16 mouse cellular contexts compared by ENCODE assay signal in genomic region chr10:3514634-3515033, GRCm38 (mm10). TPM values are rescaled to one million over a fixed set of nuclear protein-coding genes. Genes with fewer than 3 reads are reported as not detected.
DNase-seq lines count a peak whose midpoint lies in the region; ATAC-seq and TF ChIP-seq lines count a peak whose summit lies in the region.
"Had no signal": no experiment of that assay in that cellular context is flagged by ENCODE, and none has a peak within 500 bp of the region (broad histone marks: within the 10 kb centered on the region; RNA-seq: fewer than 3 reads in every experiment).

No protein-coding gene starts in this region.

- peak; percentile 58 for ATAC-seq in frontal cortex, adult (ENCODE audit: low TSS enrichment)
- ATAC-seq: CD4-positive, CD25-positive, alpha-beta regulatory T cell, adult 4 months; hindbrain, postnatal 0 days; Patski had no signal

- no peak overlapping the region for H3K4me3 ChIP-seq in kidney, adult 2 months (ENCODE audit: insufficient read depth, low read depth, low read length)
- H3K4me3 ChIP-seq: embryonic facial prominence, embryonic 15.5 days; liver, embryonic 13.5 days; megakaryocyte, embryonic 14.5 days had no signal

- no peaks in the 10 kb centered on the region for H3K27me3 ChIP-seq in kidney, adult 2 months (replicated peaks; ENCODE audit: control insufficient read depth, insufficient read depth, low read length)
- H3K27me3 ChIP-seq: embryonic facial prominence, embryonic 15.5 days; liver, embryonic 13.5 days; megakaryocyte, embryonic 14.5 days; Patski had no signal

- DNase-seq in frontal cortex, postnatal 36 days (ENCODE audit: low spot score in 2 of 2): no peak
- DNase-seq in retina, postnatal 1 day: peak; percentile 39
- no peak for DNase-seq in retina, embryonic 14.5 days (ENCODE audit: low spot score)
- DNase-seq in layer of hippocampus, postnatal 14 days (ENCODE audit: low spot score in 2 of 2): peak; percentile 32 to 60
- DNase-seq in thymus, postnatal 4 days: peak; percentile 40
- DNase-seq in kidney, adult 2 months: no peak
- DNase-seq: adrenal gland, adult 2 months; heart, adult 18-20 months; liver, embryonic 13.5 days had no signal

- H3K27ac ChIP-seq in kidney, adult 2 months (ENCODE audit: insufficient read depth, low read depth, low read length): no peak overlapping the region
- H3K27ac ChIP-seq: embryonic facial prominence, embryonic 15.5 days; hindbrain, postnatal 0 days; kidney, postnatal 0 days; liver, embryonic 13.5 days had no signal

- no peak for TF ChIP-seq CTCF in kidney, adult 2 months (conservative IDR thresholded peaks at IDR 0.05; ENCODE audit: insufficient read depth, insufficient read length, low read depth, low read length)

- 93% methylated on average over 1 of the region's 1 CpGs for WGBS in kidney, adult 2 months

- no peaks in the 10 kb centered on the region for H3K36me3 ChIP-seq in kidney, adult 2 months (ENCODE audit: control insufficient read depth, insufficient read depth, low read length)
- H3K36me3 ChIP-seq: embryonic facial prominence, embryonic 15.5 days; liver, embryonic 13.5 days had no signal

- TF ChIP-seq POLR2A in kidney, adult 2 months (IDR thresholded peaks at IDR 0.05; ENCODE audit: low read depth, low read length): no peak

- H3K4me1 ChIP-seq in kidney, adult 2 months (ENCODE audit: control insufficient read depth, insufficient read depth, low read length): no peaks in the 10 kb centered on the region
- H3K4me1 ChIP-seq: liver, embryonic 13.5 days had no signal

RNA-seq across cellular contexts. Expression of gene Iyd, which starts 25.4 kb away (rescaled TPM):
- total RNA-seq in layer of hippocampus, postnatal 14 days (2021): 10 to 100 TPM; 10.1 to 16.6 TPM
- polyA plus RNA-seq in kidney, adult 2 months (2012; rRNA removed): 28.1 and 30.7 TPM in 2 replicates
- total RNA-seq: heart, adult 18-20 months had no signal
- polyA plus RNA-seq: CD4-positive, CD25-positive, alpha-beta regulatory T cell, adult 4 months; Patski had no signal

Comparison
In these comparisons a context has a peak if more than half of its experiments do, and no peak if none do; other contexts are left out.
1. DNase-seq: peak in retina, postnatal 1 day (single experiment), layer of hippocampus, postnatal 14 days (2 of 2) and thymus, postnatal 4 days (single experiment); none in frontal cortex, postnatal 36 days (0 of 2), retina, embryonic 14.5 days (single experiment) and kidney, adult 2 months (single experiment).